Mouse (Mus musculus) bone marrow, adult 2 months (tissue): ENCODE results near the gene Per1.

Experiments used
- CTCF ChIP-seq: fragments of 200-500 bp; IDR thresholded peaks from 2 replicates; pipeline ENCODE4 v1.5.1; 2011; ENCODE audit warnings: low read length, control low read depth; ENCODE audit not compliant: control insufficient read depth, insufficient read depth
- POLR2A ChIP-seq: fragments of 200-500 bp; IDR thresholded peaks from 2 replicates; pipeline ENCODE4 v1.6.1; 2011; ENCODE audit warnings: low read depth, mild to moderate bottlenecking, control low read depth, low read length, borderline replicate concordance; ENCODE audit not compliant: control insufficient read depth

DNA sequence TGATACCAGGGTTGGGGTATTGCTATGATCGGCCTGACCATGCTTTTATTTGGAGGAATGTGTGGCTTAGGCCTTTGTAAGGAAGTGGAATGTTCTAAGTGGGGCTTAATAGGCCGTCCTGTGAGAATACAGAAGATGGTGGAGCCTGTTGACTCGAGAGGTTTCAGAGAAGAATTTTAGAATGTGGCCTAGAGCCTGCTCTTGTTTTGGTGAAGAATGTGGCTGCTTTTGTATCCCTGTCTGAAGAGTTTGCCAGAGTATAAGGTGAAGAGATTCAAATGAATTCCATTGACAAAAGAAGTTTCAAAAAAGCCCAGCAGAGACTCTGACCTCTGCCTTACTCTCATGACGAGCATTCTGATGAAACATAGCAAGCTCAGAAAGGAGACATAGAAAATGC lies 43.2 kb upstream of the Per1 start:
- TF ChIP-seq CTCF (no peak), POLR2A (no peak)
